Mouse (Mus musculus) MEL (cell line): Measurements from ENCODE around the gene Zfp146.

Experiments
- GABPA ChIP-seq: IDR thresholded peaks from 2 replicates; pipeline ENCODE4 v1.6.1; 2012; ENCODE audit warnings: low read depth, mild to moderate bottlenecking, inconsistent platforms, low read length, improper control_type of control experiment, moderate library complexity
- KAT2A ChIP-seq: conservative IDR thresholded peaks from 2 replicates; pipeline ENCODE4 v1.6.1; 2012; ENCODE audit warnings: low read depth, low read length, improper control_type of control experiment, inconsistent platforms
- POLR2A ChIP-seq, 2 experiments: IDR thresholded peaks; 2 replicates each; pipeline ENCODE4 v1.6.1; 2011 to 2012; ENCODE audit warnings: low read length in 2 of 2, mild to moderate bottlenecking in 2 of 2, control low read depth in 1 of 2, improper control_type of control experiment in 1 of 2, low read depth in 1 of 2, moderate library complexity in 1 of 2; ENCODE audit not compliant: control insufficient read depth in 1 of 2, insufficient read depth in 1 of 2, poor library complexity in 1 of 2
- TCF12 ChIP-seq: IDR thresholded peaks from 2 replicates; pipeline ENCODE4 v1.6.1; 2014; ENCODE audit warnings: low read depth, mild to moderate bottlenecking, inconsistent platforms, low read length, improper control_type of control experiment, moderate library complexity

DNA sequence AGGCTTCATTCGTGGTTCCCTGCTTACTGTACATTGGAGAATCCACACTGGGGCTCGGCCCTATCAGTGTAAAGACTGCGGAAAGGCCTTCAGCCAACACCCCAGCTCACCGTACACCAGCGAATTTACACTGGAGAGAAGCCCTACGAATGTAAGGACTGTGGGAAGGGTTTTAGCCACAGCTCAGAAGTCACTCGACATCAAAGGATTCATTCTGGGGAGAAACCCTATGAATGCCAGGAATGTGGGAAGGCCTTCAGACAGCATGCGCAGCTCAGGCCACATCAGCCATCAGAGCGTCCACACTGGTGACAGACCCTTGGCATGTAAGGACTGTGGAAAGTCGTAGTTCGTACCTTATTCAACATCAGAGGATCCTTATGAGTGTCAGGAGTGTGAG lies 8.7 kb upstream of the Zfp146 start:
- TF ChIP-seq GABPA (no peak), TCF12 (no peak), POLR2A (IDR thresholded peaks at IDR 0.05; ENCODE audit: control insufficient read depth in 1 of 2, insufficient read depth in 1 of 2, low read depth in 1 of 2, low read length in 2 of 2, poor library complexity in 1 of 2) (no peak), KAT2A (no peak)
